Mouse (Mus musculus): ENCODE data around the gene Psenen. TPM values are rescaled to one million over a fixed set of nuclear protein-coding genes. Genes with fewer than 3 reads are reported as not detected.

Gene Psenen
- polyA plus RNA-seq, 1 experiment: 236 TPM

DNA sequence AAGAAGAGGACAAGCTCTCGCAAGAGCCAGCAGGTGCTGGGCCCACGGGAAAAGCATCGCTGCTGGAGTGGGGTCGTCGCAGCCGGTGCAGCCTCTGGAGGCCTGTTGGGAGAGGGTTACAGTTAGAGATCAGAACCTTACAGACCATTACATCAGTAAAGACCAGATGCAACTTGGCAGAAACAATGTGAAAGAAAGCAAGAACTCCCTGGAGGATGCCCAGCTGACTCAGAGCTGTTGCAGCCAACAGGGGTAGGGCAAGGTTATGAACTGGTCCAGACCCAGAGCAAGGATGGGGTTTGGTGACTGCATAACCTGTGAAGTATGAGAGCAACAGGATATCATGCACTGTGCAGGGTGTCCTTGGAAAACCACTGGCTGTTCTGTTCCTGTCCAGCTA, 38.9 kb downstream of the Psenen start:
- no peak for TF ChIP-seq CTCF (IDR thresholded peaks at IDR 0.05; ENCODE audit: low read depth, low read length)
- no peak for TF ChIP-seq POLR2A (IDR thresholded peaks at IDR 0.05; ENCODE audit: borderline replicate concordance, low read depth, low read length)
- Histone ChIP-seq H3K4me1 (ENCODE audit: control insufficient read depth, insufficient read depth, low read length) (no peaks in the 10 kb centered on the region), H3K27ac (ENCODE audit: insufficient read depth, low read depth, low read length) (no peak overlapping the region), H3K4me3 (ENCODE audit: insufficient read depth, low read length) (no peak overlapping the region)

DNA sequence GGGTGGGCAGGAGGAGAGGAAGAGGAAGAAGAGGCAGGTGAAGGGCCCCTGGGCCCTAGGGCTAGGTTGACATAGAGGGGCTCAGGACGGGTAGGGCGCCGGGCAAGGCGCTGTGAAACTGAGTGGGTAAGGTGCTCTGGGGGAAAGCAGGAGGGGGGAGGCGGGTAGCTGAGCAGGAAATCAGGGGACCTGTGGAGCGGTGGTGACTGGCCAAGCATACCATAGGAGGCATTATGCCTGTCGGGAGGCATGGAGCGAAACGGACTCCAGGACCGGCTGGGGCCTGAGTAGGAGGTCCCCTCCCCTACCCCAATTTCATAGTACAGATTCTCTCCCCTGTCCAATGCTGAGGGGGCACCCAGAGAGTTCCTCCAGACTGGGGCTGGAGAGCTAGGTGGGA, 40.6 kb downstream of the Psenen start:
- H3K4me1 ChIP-seq (ENCODE audit: control insufficient read depth, insufficient read depth, low read length): no peaks in the 10 kb centered on the region
- H3K27ac ChIP-seq (ENCODE audit: insufficient read depth, low read depth, low read length): no peak overlapping the region
- H3K4me3 ChIP-seq (ENCODE audit: insufficient read depth, low read length): no peak overlapping the region
- TF ChIP-seq CTCF (IDR thresholded peaks at IDR 0.05; ENCODE audit: low read depth, low read length): no peak
- TF ChIP-seq POLR2A (IDR thresholded peaks at IDR 0.05; ENCODE audit: borderline replicate concordance, low read depth, low read length): no peak

DNA sequence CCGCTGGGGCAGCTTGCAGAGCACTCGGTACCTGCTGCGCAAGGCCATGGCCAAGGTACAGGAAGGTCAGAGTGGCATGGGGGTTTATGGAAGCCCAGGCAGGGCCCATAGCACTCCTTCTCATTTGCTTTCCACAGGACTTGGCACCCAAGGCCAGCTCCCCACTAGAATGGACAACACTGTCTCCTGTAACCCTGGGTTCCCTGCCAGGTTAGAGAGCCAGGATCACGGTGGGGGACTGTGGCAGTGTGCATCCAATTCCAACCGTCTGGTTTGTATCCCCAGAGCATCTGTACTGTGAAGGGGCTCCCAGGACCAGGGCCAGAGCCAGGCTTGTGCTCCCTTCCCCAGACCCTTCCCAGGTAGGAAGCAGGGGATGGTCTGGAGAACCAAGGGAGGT, 42.6 kb downstream of the Psenen start:
- Histone ChIP-seq H3K4me1 (ENCODE audit: control insufficient read depth, insufficient read depth, low read length) (no peaks in the 10 kb centered on the region), H3K27ac (ENCODE audit: insufficient read depth, low read depth, low read length) (no peak overlapping the region), H3K4me3 (ENCODE audit: insufficient read depth, low read length) (no peak overlapping the region)
- TF ChIP-seq CTCF (IDR thresholded peaks at IDR 0.05; ENCODE audit: low read depth, low read length) (no peak), POLR2A (IDR thresholded peaks at IDR 0.05; ENCODE audit: borderline replicate concordance, low read depth, low read length) (no peak)

DNA sequence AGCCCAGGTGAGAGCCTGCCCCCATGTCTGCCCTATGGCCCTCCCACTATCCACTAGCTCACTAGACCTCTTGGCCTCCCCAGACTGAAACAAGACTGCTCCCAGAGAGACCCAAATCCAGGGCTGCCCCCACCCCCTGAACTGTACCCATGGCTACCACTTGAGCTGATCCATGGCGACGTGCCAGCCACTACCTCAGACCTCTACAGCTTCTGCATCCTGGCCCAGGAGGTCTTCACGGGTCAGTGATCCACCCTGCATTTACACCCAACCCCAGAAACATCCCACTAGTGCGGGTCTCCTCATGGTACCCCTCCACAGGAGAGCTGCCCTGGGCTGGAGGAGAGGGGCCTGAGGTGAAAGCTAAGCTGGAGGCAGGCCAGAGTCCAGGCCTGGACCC, 43.0 kb downstream of the Psenen start:
- H3K4me1 ChIP-seq (ENCODE audit: control insufficient read depth, insufficient read depth, low read length): no peaks in the 10 kb centered on the region
- H3K27ac ChIP-seq (ENCODE audit: insufficient read depth, low read depth, low read length): no peak overlapping the region
- no peak overlapping the region for H3K4me3 ChIP-seq (ENCODE audit: insufficient read depth, low read length)
- TF ChIP-seq POLR2A (IDR thresholded peaks at IDR 0.05; ENCODE audit: borderline replicate concordance, low read depth, low read length) (no peak), CTCF (IDR thresholded peaks at IDR 0.05; ENCODE audit: low read depth, low read length) (no peak)

DNA sequence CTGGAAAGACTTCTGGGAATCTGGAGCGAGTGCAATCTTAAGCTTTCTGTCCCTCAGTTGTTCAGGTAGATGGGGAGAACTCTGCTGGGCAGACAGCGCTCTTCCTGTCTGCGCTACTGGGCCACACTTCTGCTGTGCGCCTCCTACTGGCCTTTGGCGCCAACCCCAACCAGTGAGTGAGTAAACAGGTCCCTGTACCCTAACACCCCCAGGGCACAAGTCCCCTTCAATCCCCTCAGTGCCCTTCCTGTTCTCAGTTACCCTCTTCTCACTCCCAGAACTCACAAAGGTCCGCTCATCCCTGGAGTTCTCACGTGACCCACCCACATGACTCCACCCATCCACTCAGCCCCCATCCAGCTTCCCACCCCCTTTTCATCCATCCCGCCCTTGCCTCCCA, 45.1 kb downstream of the Psenen start:
- Histone ChIP-seq H3K4me3 (ENCODE audit: insufficient read depth, low read length) (no peak overlapping the region), H3K27ac (ENCODE audit: insufficient read depth, low read depth, low read length) (no peak overlapping the region), H3K4me1 (ENCODE audit: control insufficient read depth, insufficient read depth, low read length) (no peaks in the 10 kb centered on the region)
- TF ChIP-seq POLR2A (IDR thresholded peaks at IDR 0.05; ENCODE audit: borderline replicate concordance, low read depth, low read length) (no peak), CTCF (IDR thresholded peaks at IDR 0.05; ENCODE audit: low read depth, low read length) (no peak)

DNA sequence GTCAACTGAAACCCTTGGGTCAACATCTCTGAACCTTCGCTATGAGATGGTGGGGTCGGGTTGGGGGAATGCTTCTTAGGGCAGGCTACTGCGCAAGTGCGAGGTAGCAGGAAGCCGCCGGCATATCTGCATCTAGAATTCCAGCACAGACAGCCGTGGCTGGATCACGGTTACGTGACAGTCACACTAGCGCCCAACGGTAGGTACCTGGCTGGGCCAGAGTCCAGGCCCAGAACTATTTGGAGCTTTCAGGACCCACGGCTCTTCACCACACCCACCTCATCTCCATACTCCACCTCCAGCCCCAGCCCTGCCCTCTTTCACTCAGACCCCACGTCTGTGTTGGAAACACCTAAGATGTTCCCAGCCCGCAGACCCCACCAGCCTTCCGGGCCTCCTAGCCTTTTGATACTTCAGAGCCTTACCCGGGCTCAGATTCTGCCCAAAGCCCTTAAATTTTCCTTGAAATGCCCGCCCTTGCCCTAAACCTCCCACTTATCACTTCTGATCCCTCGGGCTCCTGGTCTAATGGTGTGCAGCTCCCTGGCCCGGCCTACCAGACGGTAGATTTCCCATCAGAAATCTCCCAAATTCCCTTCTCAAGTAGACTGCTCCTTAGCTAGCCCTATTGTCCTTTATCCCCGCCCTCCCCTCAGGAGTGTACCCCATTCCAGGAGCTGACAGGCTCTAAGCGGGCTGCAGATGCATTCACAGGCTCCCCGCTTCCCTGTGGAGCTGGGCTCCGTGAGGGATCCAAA, 48.2 kb downstream of the Psenen start:
- no peaks in the 10 kb centered on the region for H3K4me1 ChIP-seq (ENCODE audit: control insufficient read depth, insufficient read depth, low read length)
- TF ChIP-seq CTCF (IDR thresholded peaks at IDR 0.05; ENCODE audit: low read depth, low read length) (no peak), POLR2A (IDR thresholded peaks at IDR 0.05; ENCODE audit: borderline replicate concordance, low read depth, low read length) (no peak)
- no peak overlapping the region for H3K4me3 ChIP-seq (ENCODE audit: insufficient read depth, low read length)
- no peak overlapping the region for H3K27ac ChIP-seq (ENCODE audit: insufficient read depth, low read depth, low read length)

Other genes with a start within 250 kb of the Psenen start
- 1.2 TPM in 1 of 2 replicates, not detected in the other for gene Syne4, start 248.8 kb downstream of the Psenen start, polyA plus RNA-seq (2012; ENCODE audit: insufficient read depth, insufficient read length, missing spikeins)
- not detected in 2 replicates for gene E130208F15Rik, start 241.9 kb downstream of the Psenen start, polyA plus RNA-seq (2012; ENCODE audit: insufficient read depth, insufficient read length, missing spikeins)
- 4.5 and 4.6 TPM in 2 replicates for gene Sdhaf1, start 239.7 kb downstream of the Psenen start, polyA plus RNA-seq (2012; ENCODE audit: insufficient read depth, insufficient read length, missing spikeins)
- not detected in 2 replicates for gene Lrfn3, start 200.9 kb downstream of the Psenen start, polyA plus RNA-seq (2012; ENCODE audit: insufficient read depth, insufficient read length, missing spikeins)
- 3,702 and 3,978 TPM in 2 replicates for gene Tyrobp, start 149.9 kb downstream of the Psenen start, polyA plus RNA-seq (2012; ENCODE audit: insufficient read depth, insufficient read length, missing spikeins)
- gene Hcst, start 143.8 kb downstream of the Psenen start, polyA plus RNA-seq (2012; ENCODE audit: insufficient read depth, insufficient read length, missing spikeins): 53.0 and 56.7 TPM in 2 replicates
- 18.6 and 22.4 TPM in 2 replicates for gene Nfkbid, start 141.9 kb downstream of the Psenen start, polyA plus RNA-seq (2012; ENCODE audit: insufficient read depth, insufficient read length, missing spikeins)
- gene Aplp1, start 118.1 kb downstream of the Psenen start, polyA plus RNA-seq (2012; ENCODE audit: insufficient read depth, insufficient read length, missing spikeins): 2.0 and 2.3 TPM in 2 replicates
- gene Kirrel2, start 105.9 kb downstream of the Psenen start, polyA plus RNA-seq (2012; ENCODE audit: insufficient read depth, insufficient read length, missing spikeins): not detected in 2 replicates
- not detected in 2 replicates for gene Nphs1, start 105.3 kb downstream of the Psenen start, polyA plus RNA-seq (2012; ENCODE audit: insufficient read depth, insufficient read length, missing spikeins)
- not detected in 2 replicates for gene Prodh2, start 70.0 kb downstream of the Psenen start, polyA plus RNA-seq (2012; ENCODE audit: insufficient read depth, insufficient read length, missing spikeins)
- 8.4 and 9.5 TPM in 2 replicates for gene Arhgap33, start 28.6 kb downstream of the Psenen start, polyA plus RNA-seq (2012; ENCODE audit: insufficient read depth, insufficient read length, missing spikeins)
- 12.0 and 14.6 TPM in 2 replicates for gene Hspb6, start 11.4 kb downstream of the Psenen start, polyA plus RNA-seq (2012; ENCODE audit: insufficient read depth, insufficient read length, missing spikeins)
- 8.8 and 12.2 TPM in 2 replicates for gene Proser3, start 11.3 kb downstream of the Psenen start, polyA plus RNA-seq (2012; ENCODE audit: insufficient read depth, insufficient read length, missing spikeins)
- 29.6 and 44.3 TPM in 2 replicates for gene Lin37, start 3.8 kb downstream of the Psenen start, polyA plus RNA-seq (2012; ENCODE audit: insufficient read depth, insufficient read length, missing spikeins)
- gene U2af1l4, start 326 bp downstream of the Psenen start, polyA plus RNA-seq (2012; ENCODE audit: insufficient read depth, insufficient read length, missing spikeins): 62.1 and 74.5 TPM in 2 replicates
- 7.9 and 12.2 TPM in 2 replicates for gene Gm49396, start 283 bp downstream of the Psenen start, polyA plus RNA-seq (2012; ENCODE audit: insufficient read depth, insufficient read length, missing spikeins)
- gene Igflr1, start 1.8 kb upstream of the Psenen start, polyA plus RNA-seq (2012; ENCODE audit: insufficient read depth, insufficient read length, missing spikeins): 1.3 and 2.1 TPM in 2 replicates
- gene Kmt2b, start 25.1 kb upstream of the Psenen start, polyA plus RNA-seq (2012; ENCODE audit: insufficient read depth, insufficient read length, missing spikeins): 36.2 and 38.4 TPM in 2 replicates
- gene Zbtb32, start 35.3 kb upstream of the Psenen start, polyA plus RNA-seq (2012; ENCODE audit: insufficient read depth, insufficient read length, missing spikeins): 0.45 TPM in 1 of 2 replicates, not detected in the other
- not detected in 2 replicates for gene Upk1a, start 49.2 kb upstream of the Psenen start, polyA plus RNA-seq (2012; ENCODE audit: insufficient read depth, insufficient read length, missing spikeins)
- 553 and 612 TPM in 2 replicates for gene Cox6b1, start 62.5 kb upstream of the Psenen start, polyA plus RNA-seq (2012; ENCODE audit: insufficient read depth, insufficient read length, missing spikeins)
- not detected in 2 replicates for gene Etv2, start 72.2 kb upstream of the Psenen start, polyA plus RNA-seq (2012; ENCODE audit: insufficient read depth, insufficient read length, missing spikeins)
- gene Rbm42, start 86.7 kb upstream of the Psenen start, polyA plus RNA-seq (2012; ENCODE audit: insufficient read depth, insufficient read length, missing spikeins): 59.6 and 69.7 TPM in 2 replicates
- gene Haus5, start 101.4 kb upstream of the Psenen start, polyA plus RNA-seq (2012; ENCODE audit: insufficient read depth, insufficient read length, missing spikeins): 16.8 and 18.7 TPM in 2 replicates
- gene Pmis2, start 108.0 kb upstream of the Psenen start, polyA plus RNA-seq (2012; ENCODE audit: insufficient read depth, insufficient read length, missing spikeins): not detected in 2 replicates
- gene 2200002J24Rik, start 135.3 kb upstream of the Psenen start, polyA plus RNA-seq (2012; ENCODE audit: insufficient read depth, insufficient read length, missing spikeins): not detected in 2 replicates
- not detected in 2 replicates for gene Atp4a, start 148.6 kb upstream of the Psenen start, polyA plus RNA-seq (2012; ENCODE audit: insufficient read depth, insufficient read length, missing spikeins)
- 74.6 and 80.3 TPM in 2 replicates for gene Tmem147, start 165.9 kb upstream of the Psenen start, polyA plus RNA-seq (2012; ENCODE audit: insufficient read depth, insufficient read length, missing spikeins)
- gene Gapdhs, start 180.1 kb upstream of the Psenen start, polyA plus RNA-seq (2012; ENCODE audit: insufficient read depth, insufficient read length, missing spikeins): not detected in 2 replicates
- gene Sbsn, start 187.8 kb upstream of the Psenen start, polyA plus RNA-seq (2012; ENCODE audit: insufficient read depth, insufficient read length, missing spikeins): 6.9 and 8.3 TPM in 2 replicates
- 1.7 and 3.6 TPM in 2 replicates for gene Dmkn, start 200.1 kb upstream of the Psenen start, polyA plus RNA-seq (2012; ENCODE audit: insufficient read depth, insufficient read length, missing spikeins)
- gene Krtdap, start 224.3 kb upstream of the Psenen start, polyA plus RNA-seq (2012; ENCODE audit: insufficient read depth, insufficient read length, missing spikeins): not detected in 2 replicates